Mouse (Mus musculus) cerebellum, postnatal 10 days (tissue): ENCODE data around the gene Ttc16.

ENCODE experiments used
- DNase-seq, 2 experiments: peaks; one replicate each; pipeline ENCODE4 v3.0.0; 2021; ENCODE audit warnings: mixed read lengths in 2 of 2

Gene Ttc16

GRCm38 (mm10) chr2:32779714-32780113 lies 4.3 kb upstream of the Ttc16 start:
- DNase-seq, result no peak

GRCm38 (mm10) chr2:32779131-32779530 lies 3.7 kb upstream of the Ttc16 start:
- peak; percentile 84 to 85 for DNase-seq

GRCm38 (mm10) chr2:32778081-32778480 lies 2.6 kb upstream of the Ttc16 start:
- no peak for DNase-seq

GRCm38 (mm10) chr2:32776192-32776591 lies 759 bp upstream of the Ttc16 start:
- no peak for DNase-seq

- no peak for DNase-seq
Observed at GRCm38 (mm10) chr2:32772626-32773279, 2.7 kb downstream of the Ttc16 start.

- no peak for DNase-seq
Observed at GRCm38 (mm10) chr2:32771886-32772285, 3.5 kb downstream of the Ttc16 start.

GRCm38 (mm10) chr2:32769327-32770085 lies 5.9 kb downstream of the Ttc16 start:
- DNase-seq, result peak; percentile 82 to 84

- peak; percentile 89 to 91 for DNase-seq
Observed at GRCm38 (mm10) chr2:32768661-32769285, 6.7 kb downstream of the Ttc16 start.

GRCm38 (mm10) chr2:32767241-32767640 lies 8.2 kb downstream of the Ttc16 start:
- no peak for DNase-seq

- DNase-seq, result no peak
Observed at GRCm38 (mm10) chr2:32763353-32763752, 12.1 kb downstream of the Ttc16 start.

GRCm38 (mm10) chr2:32761859-32762258 lies 13.6 kb downstream of the Ttc16 start:
- peak; percentile 61 to 64 for DNase-seq

- DNase-seq, result peak; percentile 70 to 72
Observed at GRCm38 (mm10) chr2:32761361-32761760, 14.1 kb downstream of the Ttc16 start.

- DNase-seq, result no peak
Observed at GRCm38 (mm10) chr2:32759001-32759400, 16.4 kb downstream of the Ttc16 start.

- no peak for DNase-seq
Observed at GRCm38 (mm10) chr2:32758503-32758902, 16.9 kb downstream of the Ttc16 start.

- DNase-seq, result peak; percentile 98
Observed at GRCm38 (mm10) chr2:32757056-32757845, 18.2 kb downstream of the Ttc16 start, which contains the start of gene Tor2a. TSS of gene Tor2a (plus strand) at chr2:32757234.

GRCm38 (mm10) chr2:32756674-32757055 lies 18.8 kb downstream of the Ttc16 start:
- no peak for DNase-seq

- no peak for DNase-seq
Observed at GRCm38 (mm10) chr2:32752181-32752580, 23.3 kb downstream of the Ttc16 start.

GRCm38 (mm10) chr2:32751665-32752033 lies 23.8 kb downstream of the Ttc16 start:
- DNase-seq, result no peak

- DNase-seq, result peak; percentile 52 to 59
Observed at GRCm38 (mm10) chr2:32750887-32751664, 24.4 kb downstream of the Ttc16 start.

- DNase-seq, result peak in 1 of 2 experiments; percentile 9
Observed at GRCm38 (mm10) chr2:32750199-32750598, 25.2 kb downstream of the Ttc16 start.

- DNase-seq, result peak; percentile 13 to 16
Observed at GRCm38 (mm10) chr2:32749082-32749481, 26.4 kb downstream of the Ttc16 start.
